Mouse (Mus musculus): Measurements from ENCODE around the gene Phf14. TPM values are rescaled to one million over a fixed set of nuclear protein-coding genes. Genes with fewer than 3 reads are reported as not detected.
"Not testable (repeated sequence)": the region's sequence is repeated elsewhere in the genome, so short reads cannot be mapped to it uniquely, and the experiment has no call there.

Phf14 gene
- 56.6 and 65.4 TPM in 2 replicates for polyA plus RNA-seq (2015; fragmentation: Nextera tagmentation; extraction: Ambion mirVana)

- H3K9ac ChIP-seq, result peak within 1 kb of the TSS; percentile 73
- ATAC-seq (ENCODE audit: insufficient number of reproducible peaks, low FRiP score, low TSS enrichment, low read depth), result peak; percentile 96
- H3K4me2 ChIP-seq, result peak within 1 kb of the TSS; percentile 53
- H3K27me3 ChIP-seq, result no peaks in the 10 kb centered on the region
- H3K4me1 ChIP-seq, result peaks cover 10% of the 10 kb centered on the region
- peak within 1 kb of the TSS; percentile 85 for H3K4me3 ChIP-seq
- H3K36me3 ChIP-seq, result peaks cover 16% of the 10 kb centered on the region
- H3K9me3 ChIP-seq, result no peaks in the 10 kb centered on the region
- H3K27ac ChIP-seq, result peak within 1 kb of the TSS; percentile 87
- WGBS, result under 1% methylated on average over 59 of the region's 59 CpGs
Measured at GRCm38 (mm10) chr6:11907269-11908032, at the start of gene Phf14, which contains the start of gene Ndufa4. TSS of gene Phf14 (plus strand) at chr6:11907809. TSS of gene Ndufa4 (minus strand) at chr6:11907497.

DNA sequence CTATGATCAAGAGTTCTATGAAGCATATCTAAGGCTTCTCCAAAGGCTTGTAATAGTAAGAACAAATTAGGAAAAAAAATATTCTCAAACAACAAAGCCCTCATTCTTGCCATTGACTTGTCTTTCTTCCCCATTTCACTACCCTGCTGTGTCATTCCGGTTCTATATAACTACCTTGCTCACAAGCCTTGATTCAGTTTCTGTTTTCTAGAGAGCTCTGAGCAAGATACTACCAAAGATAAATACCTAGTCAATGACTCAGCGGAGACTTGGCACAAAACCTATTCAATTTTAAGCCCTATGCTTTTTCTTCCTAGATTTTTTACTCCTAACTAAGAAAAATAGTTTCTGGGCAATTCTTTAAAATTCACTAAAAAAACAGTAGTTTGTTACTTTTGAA lies 32.2 kb upstream of the Phf14 start:
- H3K4me2 ChIP-seq; ATAC-seq (ENCODE audit: insufficient number of reproducible peaks, low FRiP score, low TSS enrichment, low read depth); H3K27me3 ChIP-seq; H3K36me3 ChIP-seq; H3K4me1 ChIP-seq; H3K4me3 ChIP-seq; H3K27ac ChIP-seq; H3K9me3 ChIP-seq; H3K9ac ChIP-seq: not testable (repeated sequence)
- no CpG with 5 or more reads among the region's 2 CpGs for WGBS

- Histone ChIP-seq H3K4me1 (peaks cover 2% of the 10 kb centered on the region; the same call in 1 of the 2 replicates), H3K9ac (no peak overlapping the region), H3K9me3 (no peaks in the 10 kb centered on the region), H3K4me3 (no peak overlapping the region), H3K36me3 (peaks cover 40% of the 10 kb centered on the region), H3K4me2 (no peak overlapping the region), H3K27ac (no peak overlapping the region), H3K27me3 (no peaks in the 10 kb centered on the region)
- no peak for ATAC-seq (ENCODE audit: insufficient number of reproducible peaks, low FRiP score, low TSS enrichment, low read depth)
- WGBS, result 82% methylated on average over 4 of the region's 4 CpGs
Measured at GRCm38 (mm10) chr6:11900809-11901310, 6.7 kb upstream of the Phf14 start.

GRCm38 (mm10) chr6:11906890-11907268 lies 730 bp upstream of the Phf14 start:
- no peak for ATAC-seq (ENCODE audit: insufficient number of reproducible peaks, low FRiP score, low TSS enrichment, low read depth)
- WGBS, result 2% methylated on average over 5 of the region's 5 CpGs
- Histone ChIP-seq H3K4me3 (peak overlapping the region; percentile 85), H3K27me3 (no peaks in the 10 kb centered on the region), H3K27ac (peak overlapping the region; percentile 87), H3K36me3 (peaks cover 16% of the 10 kb centered on the region), H3K4me1 (peaks cover 10% of the 10 kb centered on the region), H3K9me3 (no peaks in the 10 kb centered on the region), H3K4me2 (peak overlapping the region; percentile 53), H3K9ac (peak overlapping the region; percentile 73)

- 16% methylated on average over 7 of the region's 7 CpGs for WGBS
- Histone ChIP-seq H3K4me1 (peaks cover 10% of the 10 kb centered on the region), H3K27me3 (no peaks in the 10 kb centered on the region), H3K36me3 (peaks cover 11% of the 10 kb centered on the region), H3K9ac (peak overlapping the region; percentile 73), H3K27ac (peak overlapping the region; percentile 87), H3K9me3 (no peaks in the 10 kb centered on the region), H3K4me2 (peak overlapping the region; percentile 53), H3K4me3 (peak overlapping the region; percentile 85)
- ATAC-seq (ENCODE audit: insufficient number of reproducible peaks, low FRiP score, low TSS enrichment, low read depth), result no peak
Measured at GRCm38 (mm10) chr6:11908170-11908569, 561 bp downstream of the Phf14 start.

DNA sequence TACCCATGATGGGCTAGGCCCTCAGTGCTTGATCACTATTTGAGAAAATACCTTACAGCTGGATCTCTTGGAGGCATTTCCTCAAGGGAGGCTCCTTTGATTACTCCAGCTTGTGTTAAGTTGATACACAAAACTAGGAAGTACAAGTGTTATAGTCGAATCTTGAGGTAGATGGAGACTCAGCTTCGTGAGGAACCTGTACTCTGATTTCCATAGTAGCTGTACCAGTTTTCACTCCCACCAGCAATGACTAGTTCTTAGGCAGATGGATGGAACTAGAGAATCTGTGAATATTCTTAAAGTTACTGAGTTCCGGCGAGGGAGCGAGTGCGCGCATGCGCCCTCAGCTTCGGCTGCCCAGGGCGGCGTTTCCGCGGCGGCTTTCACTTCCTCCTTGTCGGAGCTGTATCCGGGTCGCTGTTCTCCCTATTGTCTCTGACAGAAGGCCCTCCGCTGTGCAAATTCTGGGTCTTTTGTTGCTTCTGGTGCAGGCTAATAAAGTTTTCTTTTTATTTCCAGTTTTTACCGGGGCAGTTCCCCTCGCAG lies 18.0 kb downstream of the Phf14 start:
- Histone ChIP-seq H3K9ac (peak overlapping the region; percentile 90), H3K4me3 (peak overlapping the region; percentile 74), H3K4me2 (peak overlapping the region; percentile 56), H3K36me3 (peaks cover 3% of the 10 kb centered on the region; the same call in 1 of the 2 replicates), H3K27me3 (no peaks in the 10 kb centered on the region), H3K9me3 (no peaks in the 10 kb centered on the region), H3K4me1 (peaks cover 12% of the 10 kb centered on the region), H3K27ac (peak overlapping the region; percentile 96)
- under 1% methylated on average over 20 of the region's 20 CpGs for WGBS
- ATAC-seq (ENCODE audit: insufficient number of reproducible peaks, low FRiP score, low TSS enrichment, low read depth), result peak; percentile 89

GRCm38 (mm10) chr6:11926082-11926595 lies 18.5 kb downstream of the Phf14 start:
- WGBS, result under 1% methylated on average over 35 of the region's 40 CpGs
- no peaks in the 10 kb centered on the region for H3K9me3 ChIP-seq
- H3K9ac ChIP-seq, result peak overlapping the region; percentile 90
- H3K27me3 ChIP-seq, result no peaks in the 10 kb centered on the region
- peak overlapping the region; percentile 96 for H3K27ac ChIP-seq
- H3K4me2 ChIP-seq, result peak overlapping the region; percentile 56
- peak overlapping the region; percentile 74 for H3K4me3 ChIP-seq
- peaks cover 12% of the 10 kb centered on the region for H3K4me1 ChIP-seq
- ATAC-seq (ENCODE audit: insufficient number of reproducible peaks, low FRiP score, low TSS enrichment, low read depth), result peak; percentile 74; the same call in 1 of the 2 replicates
- peaks cover 3% of the 10 kb centered on the region; the same call in 1 of the 2 replicates for H3K36me3 ChIP-seq

- WGBS, result 77% methylated on average over 6 of the region's 6 CpGs
- Histone ChIP-seq H3K4me3 (no peak overlapping the region), H3K4me1 (peaks cover 12% of the 10 kb centered on the region), H3K9me3 (no peaks in the 10 kb centered on the region), H3K9ac (no peak overlapping the region), H3K27me3 (no peaks in the 10 kb centered on the region), H3K36me3 (peaks cover 3% of the 10 kb centered on the region; the same call in 1 of the 2 replicates), H3K27ac (no peak overlapping the region), H3K4me2 (no peak overlapping the region)
- ATAC-seq (ENCODE audit: insufficient number of reproducible peaks, low FRiP score, low TSS enrichment, low read depth), result no peak
Measured at GRCm38 (mm10) chr6:11927485-11927884, 19.9 kb downstream of the Phf14 start.

- Histone ChIP-seq H3K9me3 (no peaks in the 10 kb centered on the region), H3K9ac (no peak overlapping the region), H3K4me3 (no peak overlapping the region), H3K4me1 (peaks cover 3% of the 10 kb centered on the region; the same call in 1 of the 2 replicates), H3K4me2 (no peak overlapping the region), H3K36me3 (peaks cover 7% of the 10 kb centered on the region), H3K27ac (no peak overlapping the region), H3K27me3 (no peaks in the 10 kb centered on the region)
- WGBS, result 94% methylated on average over 7 of the region's 7 CpGs
- no peak for ATAC-seq (ENCODE audit: insufficient number of reproducible peaks, low FRiP score, low TSS enrichment, low read depth)
Measured at GRCm38 (mm10) chr6:11933403-11933802, 25.8 kb downstream of the Phf14 start.

DNA sequence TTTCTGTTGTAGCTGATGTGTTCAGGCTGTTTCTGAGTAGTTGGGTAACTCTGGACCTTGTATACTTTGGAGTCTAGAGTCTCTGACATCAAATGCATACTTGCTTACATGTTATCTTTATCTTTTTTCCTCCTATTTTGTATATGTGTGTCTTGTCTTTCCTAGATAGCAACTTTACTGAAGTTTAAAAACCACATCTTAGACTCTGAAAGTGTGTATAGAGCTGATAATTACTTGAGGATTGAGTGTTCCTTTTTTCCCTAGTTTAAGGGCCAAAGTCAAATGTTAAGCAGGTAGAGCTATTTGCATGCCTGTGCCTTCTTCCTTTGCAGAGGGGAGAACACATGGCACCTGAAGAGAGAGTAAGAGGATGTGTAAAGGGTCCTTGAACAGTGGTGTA lies 33.3 kb downstream of the Phf14 start:
- Histone ChIP-seq H3K9ac (no peak overlapping the region), H3K9me3 (no peaks in the 10 kb centered on the region), H3K27ac (no peak overlapping the region), H3K4me3 (no peak overlapping the region), H3K36me3 (peaks cover 24% of the 10 kb centered on the region), H3K4me2 (no peak overlapping the region), H3K4me1 (no peaks in the 10 kb centered on the region), H3K27me3 (no peaks in the 10 kb centered on the region)
- ATAC-seq (ENCODE audit: insufficient number of reproducible peaks, low FRiP score, low TSS enrichment, low read depth), result no peak

DNA sequence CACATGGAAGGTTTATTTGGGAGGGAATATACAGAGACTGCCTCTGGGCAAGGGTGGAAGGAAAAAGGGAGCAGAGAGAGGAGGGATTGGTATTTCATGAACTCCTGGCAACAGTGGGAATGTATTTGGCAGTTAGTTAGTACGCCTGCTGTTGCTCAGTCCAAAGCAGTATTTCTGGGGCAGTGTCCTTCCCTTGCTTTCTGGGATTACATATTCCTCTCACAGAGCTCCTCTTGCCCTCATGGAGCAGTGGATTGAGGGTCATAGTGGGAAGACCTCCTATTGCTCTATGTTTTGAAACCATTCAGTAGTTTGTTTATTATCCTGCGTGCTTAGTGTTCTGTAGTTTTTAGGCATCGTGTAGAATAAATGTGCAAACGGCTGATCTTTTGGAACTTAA lies 34.5 kb downstream of the Phf14 start:
- Histone ChIP-seq H3K9me3 (no peaks in the 10 kb centered on the region), H3K27ac (no peak overlapping the region), H3K9ac (no peak overlapping the region), H3K4me2 (no peak overlapping the region), H3K4me1 (no peaks in the 10 kb centered on the region), H3K36me3 (peaks cover 29% of the 10 kb centered on the region), H3K4me3 (no peak overlapping the region), H3K27me3 (no peaks in the 10 kb centered on the region)
- WGBS, result 97% methylated on average over 4 of the region's 4 CpGs
- no peak for ATAC-seq (ENCODE audit: insufficient number of reproducible peaks, low FRiP score, low TSS enrichment, low read depth)

GRCm38 (mm10) chr6:11948100-11948499 lies 40.5 kb downstream of the Phf14 start:
- 90% methylated on average over 1 of the region's 1 CpGs for WGBS
- Histone ChIP-seq H3K4me2 (no peak overlapping the region), H3K27ac (no peak overlapping the region), H3K4me1 (no peaks in the 10 kb centered on the region), H3K4me3 (no peak overlapping the region), H3K9me3 (no peaks in the 10 kb centered on the region), H3K36me3 (peaks cover 27% of the 10 kb centered on the region), H3K9ac (no peak overlapping the region), H3K27me3 (no peaks in the 10 kb centered on the region)
- no peak for ATAC-seq (ENCODE audit: insufficient number of reproducible peaks, low FRiP score, low TSS enrichment, low read depth)

Measured in limb, embryonic 15.5 days (tissue).